Mouse (Mus musculus) c-Kit-positive CD71-negative TER-119-negative erythroid progenitor cells, embryonic 14.5 days (primary cell): ENCODE measurements around the gene Ucn2.
A peak's percentile ranks its signal among the peaks of the same experiment; 100 is the strongest.

Experiments
- DNase-seq: peaks from one replicate; pipeline ENCODE4 v3.0.0-alpha.2; 2013; ENCODE audit warnings: low read depth

Gene Ucn2

DNA sequence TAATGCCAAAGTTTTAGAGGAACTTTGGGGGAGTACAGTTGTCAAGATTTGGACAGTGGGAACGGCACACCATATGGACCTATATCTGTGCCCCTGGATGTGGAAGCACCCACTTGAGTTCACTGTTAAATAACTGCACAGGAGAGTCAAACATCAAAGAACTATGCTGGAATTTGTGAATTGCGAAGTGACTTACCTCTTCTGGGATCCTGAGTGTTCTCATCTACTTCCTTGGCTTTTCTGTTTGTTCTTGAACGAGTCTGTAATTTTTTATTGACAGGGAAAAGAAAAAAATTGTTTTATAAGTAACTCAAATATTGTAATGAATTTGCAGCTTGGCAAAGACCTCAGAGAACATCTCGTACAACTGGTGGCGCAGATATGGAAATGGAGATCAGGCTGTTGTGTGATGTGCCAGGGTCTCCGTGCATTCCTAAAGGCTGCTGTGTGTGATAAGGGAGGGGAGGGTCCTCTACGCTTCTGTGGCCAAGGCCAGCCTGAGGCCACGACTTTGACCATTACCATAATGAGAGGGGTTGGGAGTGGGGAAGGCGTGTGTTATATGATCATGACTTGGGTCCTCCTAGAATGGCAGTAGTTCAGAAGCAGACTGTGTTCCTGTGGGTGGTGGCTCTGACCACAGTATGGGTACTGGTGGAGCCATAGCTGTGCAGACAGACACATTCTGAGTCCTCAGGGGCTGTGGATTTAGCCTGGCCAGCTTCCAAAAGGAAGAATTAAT lies 7.0 kb downstream of the Ucn2 start:
- no peak for DNase-seq

- DNase-seq, result no peak
Observed at GRCm38 (mm10) chr9:108996411-108996810, 10.6 kb downstream of the Ucn2 start.

DNA sequence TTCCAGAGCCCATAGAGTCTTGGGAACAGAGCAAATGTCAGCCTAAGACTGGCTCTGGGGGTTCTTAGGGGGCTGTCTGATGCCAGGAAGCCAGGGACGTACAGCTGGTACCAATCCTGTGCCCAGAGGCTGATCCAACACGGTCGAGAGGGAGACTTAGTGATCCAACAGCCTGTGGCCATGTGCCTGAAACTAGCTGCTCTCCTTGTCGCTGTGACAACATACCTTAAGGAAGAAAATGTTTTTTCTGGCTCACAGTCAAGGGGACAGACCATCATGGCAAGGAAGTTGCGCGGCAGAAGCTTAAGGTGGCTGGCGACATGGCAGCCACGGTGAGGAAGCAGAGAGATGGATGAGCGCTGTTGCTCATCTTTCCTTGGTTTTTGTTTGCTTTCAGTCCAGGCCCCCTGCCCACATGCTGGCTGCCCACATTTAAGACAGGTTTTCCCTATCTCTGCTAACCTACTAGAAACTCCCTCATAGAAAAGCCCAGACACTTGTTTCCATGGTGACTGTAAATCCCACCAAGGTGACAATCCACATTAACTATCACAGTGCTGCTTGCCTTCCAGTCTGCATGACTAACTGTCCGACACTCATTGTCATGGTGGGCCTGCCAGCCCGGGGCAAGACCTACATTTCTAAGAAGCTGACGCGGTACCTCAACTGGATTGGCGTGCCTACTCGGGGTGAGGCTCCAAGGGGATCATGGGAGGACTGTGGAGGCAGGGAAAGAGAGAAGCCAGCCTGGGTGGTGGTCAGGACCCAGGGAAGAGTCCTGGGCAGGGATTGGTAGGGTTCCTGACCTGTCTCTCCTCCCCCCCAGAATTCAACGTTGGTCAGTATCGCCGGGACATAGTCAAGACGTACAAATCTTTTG lies 12.7 kb downstream of the Ucn2 start:
- DNase-seq, result no peak

GRCm38 (mm10) chr9:108999167-108999526 lies 13.3 kb downstream of the Ucn2 start:
- DNase-seq, result no peak

GRCm38 (mm10) chr9:109000726-109001125 lies 14.9 kb downstream of the Ucn2 start:
- peak; percentile 67 for DNase-seq

DNA sequence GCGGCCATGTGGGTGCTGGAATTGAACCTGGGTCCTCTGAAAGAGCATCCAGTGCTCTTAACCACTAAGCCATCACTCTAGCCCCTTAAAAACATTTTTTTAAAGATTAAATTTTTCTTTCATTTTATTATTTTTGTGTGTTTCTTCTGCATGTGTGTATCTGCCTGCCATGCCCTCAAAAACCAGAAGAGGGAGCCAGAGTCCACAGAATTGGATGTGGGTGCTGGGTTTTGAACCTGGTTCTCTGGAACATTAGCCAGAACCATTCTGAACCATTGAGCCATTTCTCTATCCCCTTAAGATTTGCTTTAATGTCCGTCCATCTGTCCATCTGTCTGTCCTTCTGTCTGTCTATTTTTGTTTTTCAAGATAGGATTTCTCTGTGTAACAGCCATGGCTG lies 17.4 kb downstream of the Ucn2 start:
- peak; percentile 66 for DNase-seq

- DNase-seq, result no peak
Observed at GRCm38 (mm10) chr9:109007025-109007780, 21.4 kb downstream of the Ucn2 start.

DNA sequence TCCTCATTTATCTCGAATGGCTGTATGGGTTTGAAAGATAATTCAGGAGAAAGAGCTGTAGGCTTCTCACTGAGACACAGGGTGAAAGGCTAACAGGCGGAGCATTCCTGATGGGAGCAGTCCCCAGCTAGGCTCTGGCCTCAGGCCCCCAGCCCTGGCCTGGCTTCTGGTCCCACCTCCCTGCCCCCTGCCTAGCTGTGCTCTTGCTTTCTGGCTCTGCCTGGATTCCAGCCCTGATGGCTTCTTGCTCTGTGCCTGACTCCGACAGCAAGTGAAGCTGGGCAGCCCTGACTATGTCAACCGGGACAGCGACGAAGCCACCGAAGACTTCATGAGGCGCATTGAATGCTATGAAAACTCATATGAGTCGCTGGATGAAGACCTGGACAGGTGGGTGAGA lies 22.3 kb downstream of the Ucn2 start:
- no peak for DNase-seq

- DNase-seq, result no peak
Observed at GRCm38 (mm10) chr9:109008994-109009635, 23.3 kb downstream of the Ucn2 start.

GRCm38 (mm10) chr9:109009636-109010315 lies 24.0 kb downstream of the Ucn2 start:
- DNase-seq, result no peak

- DNase-seq, result no peak
Observed at GRCm38 (mm10) chr9:109010316-109010690, 24.5 kb downstream of the Ucn2 start.

DNA sequence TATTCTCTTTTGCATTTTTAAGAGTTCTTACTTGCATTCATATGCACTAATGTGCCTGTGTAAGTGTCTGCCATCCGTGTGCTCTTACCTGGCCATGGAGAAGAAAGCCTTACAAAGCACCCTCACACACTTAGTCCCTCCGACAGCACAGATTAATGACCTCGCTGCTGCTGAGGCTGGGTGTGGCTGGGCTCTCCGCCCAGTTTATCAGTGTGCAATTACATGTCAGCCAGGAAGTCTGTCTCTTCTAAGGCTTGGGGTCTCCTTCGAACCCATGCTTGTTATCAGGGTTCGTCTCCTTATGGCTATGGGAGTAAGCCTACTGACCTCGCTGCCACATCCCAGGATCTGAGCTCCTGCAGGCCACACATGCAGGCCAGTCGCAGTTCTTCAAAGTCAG lies 29.6 kb downstream of the Ucn2 start:
- DNase-seq, result no peak

GRCm38 (mm10) chr9:109016973-109017604 lies 31.3 kb downstream of the Ucn2 start:
- no peak for DNase-seq

GRCm38 (mm10) chr9:109021428-109021827 lies 35.6 kb downstream of the Ucn2 start:
- no peak for DNase-seq

- DNase-seq, result no peak
Observed at GRCm38 (mm10) chr9:109022866-109023685, 37.3 kb downstream of the Ucn2 start.

GRCm38 (mm10) chr9:109027521-109027920 lies 41.7 kb downstream of the Ucn2 start:
- no peak for DNase-seq

GRCm38 (mm10) chr9:109028421-109028820 lies 42.6 kb downstream of the Ucn2 start:
- DNase-seq, result no peak

GRCm38 (mm10) chr9:109028919-109029318 lies 43.1 kb downstream of the Ucn2 start:
- DNase-seq, result no peak

GRCm38 (mm10) chr9:109030312-109030711 lies 44.5 kb downstream of the Ucn2 start:
- DNase-seq, result no peak

GRCm38 (mm10) chr9:109031001-109031400 lies 45.2 kb downstream of the Ucn2 start:
- no peak for DNase-seq
